Mouse (Mus musculus) intestine, embryonic 15.5 days (tissue): Measurements from ENCODE around the gene Lrpprc. TPM values are rescaled to one million over a fixed set of nuclear protein-coding genes. Genes with fewer than 3 reads are reported as not detected.

Experiments
- ATAC-seq: fragments of 200-750 bp; cut with Nextera tagmentation; 2 replicates; pipeline ENCODE4 v1.8.0; 2017; ENCODE audit warnings: moderate TSS enrichment, moderate library complexity
- H3K27ac ChIP-seq: fragments of 300-500 bp; sonication (generic); 2 replicates; pipeline ENCODE4 v1.5.1; 2015; ENCODE audit warnings: mild to moderate bottlenecking, inconsistent platforms
- H3K27me3 ChIP-seq: fragments of 300-500 bp; sonication (generic); replicated peaks from 2 replicates; pipeline ENCODE4 v1.6.1; 2015; ENCODE audit warnings: inconsistent platforms
- H3K36me3 ChIP-seq: fragments of 300-500 bp; sonication (generic); 2 replicates; pipeline ENCODE4 v1.6.1; 2015; ENCODE audit warnings: inconsistent platforms
- H3K4me1 ChIP-seq: fragments of 300-500 bp; sonication (generic); replicated peaks from 2 replicates; pipeline ENCODE4 v1.6.1; 2015; ENCODE audit warnings: inconsistent platforms
- H3K4me2 ChIP-seq: fragments of 300-500 bp; sonication (generic); replicated peaks from 2 replicates; pipeline ENCODE4 v1.6.1; 2015; ENCODE audit warnings: mild to moderate bottlenecking, inconsistent platforms
- H3K4me3 ChIP-seq: fragments of 300-500 bp; sonication (generic); replicated peaks from 2 replicates; pipeline ENCODE4 v1.5.1; 2015; ENCODE audit warnings: inconsistent platforms
- H3K9ac ChIP-seq: fragments of 300-500 bp; sonication (generic); 2 replicates; pipeline ENCODE4 v1.6.1; 2015; ENCODE audit warnings: inconsistent platforms
- H3K9me3 ChIP-seq: fragments of 300-500 bp; sonication (generic); 2 replicates; pipeline ENCODE4 v1.6.1; 2016; ENCODE audit warnings: inconsistent platforms
- WGBS: fragments of 180-500 bp; shearing (Covaris S2); methylation state at CpG from one replicate; pipeline ENCODE4 v1.1.7; 2015; 5-methylcytosine and 5-hydroxymethylcytosine counted together
- polyA plus RNA-seq: library from polyadenylated mRNA; unstranded; fragments of >200 nt; fragmentation: Nextera tagmentation; extraction: Ambion mirVana; gene quantifications from 2 replicates; pipeline ENCODE4 v1.2.1, GENCODE M21; 2015

Gene Lrpprc
- polyA plus RNA-seq, 1 experiment from 2014 or later: 57.0 TPM

- Histone ChIP-seq H3K4me1 (no peaks in the 10 kb centered on the region), H3K4me2 (no peak overlapping the region), H3K27me3 (no peaks in the 10 kb centered on the region), H3K9ac (no peak overlapping the region), H3K9me3 (no peaks in the 10 kb centered on the region), H3K4me3 (no peak overlapping the region), H3K27ac (no peak overlapping the region; the same call in 1 of the 2 replicates), H3K36me3 (peaks cover 15% of the 10 kb centered on the region; the same call in 1 of the 2 replicates)
- WGBS: 71% methylated on average over 7 of the region's 7 CpGs
- ATAC-seq: no peak
Observed at GRCm38 (mm10) chr17:84708818-84709217, 81.8 kb downstream of the Lrpprc start.

- Histone ChIP-seq H3K4me1 (no peaks in the 10 kb centered on the region), H3K4me2 (no peak overlapping the region), H3K4me3 (no peak overlapping the region), H3K27me3 (no peaks in the 10 kb centered on the region), H3K9ac (no peak overlapping the region), H3K9me3 (no peaks in the 10 kb centered on the region), H3K27ac (no peak overlapping the region), H3K36me3 (peaks cover 15% of the 10 kb centered on the region; the same call in 1 of the 2 replicates)
- no peak for ATAC-seq
- WGBS: 67% methylated on average over 4 of the region's 4 CpGs
Observed at GRCm38 (mm10) chr17:84707407-84707806, 83.2 kb downstream of the Lrpprc start.

DNA sequence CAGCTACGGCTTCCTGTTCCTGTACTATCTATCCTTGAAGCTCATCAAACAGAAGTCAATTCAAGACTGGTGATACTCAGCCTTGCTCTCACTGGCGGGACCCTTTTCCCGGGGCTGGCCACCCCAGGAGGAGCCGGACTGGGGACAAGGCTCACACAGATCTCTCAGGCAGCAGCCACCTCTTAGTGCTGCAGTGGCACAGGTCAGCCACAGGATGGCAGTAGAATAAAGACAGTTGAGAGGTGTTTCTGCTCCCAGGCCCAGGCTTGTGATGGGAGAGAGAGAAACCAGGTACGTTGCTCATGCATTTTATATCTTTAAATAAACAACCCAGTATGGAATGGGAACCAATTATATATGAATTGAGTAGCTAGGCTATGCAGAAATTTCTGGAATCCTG lies 91.9 kb downstream of the Lrpprc start:
- H3K9ac ChIP-seq: no peak overlapping the region
- no peaks in the 10 kb centered on the region for H3K9me3 ChIP-seq
- no peak overlapping the region for H3K4me2 ChIP-seq
- no peak overlapping the region for H3K4me3 ChIP-seq
- 26% methylated on average over 5 of the region's 5 CpGs for WGBS
- peak; percentile 70 for ATAC-seq
- H3K4me1 ChIP-seq: peaks cover 11% of the 10 kb centered on the region; the same call in 1 of the 2 replicates
- no peaks in the 10 kb centered on the region for H3K27me3 ChIP-seq
- H3K36me3 ChIP-seq: no peaks in the 10 kb centered on the region
- H3K27ac ChIP-seq: no peak overlapping the region

DNA sequence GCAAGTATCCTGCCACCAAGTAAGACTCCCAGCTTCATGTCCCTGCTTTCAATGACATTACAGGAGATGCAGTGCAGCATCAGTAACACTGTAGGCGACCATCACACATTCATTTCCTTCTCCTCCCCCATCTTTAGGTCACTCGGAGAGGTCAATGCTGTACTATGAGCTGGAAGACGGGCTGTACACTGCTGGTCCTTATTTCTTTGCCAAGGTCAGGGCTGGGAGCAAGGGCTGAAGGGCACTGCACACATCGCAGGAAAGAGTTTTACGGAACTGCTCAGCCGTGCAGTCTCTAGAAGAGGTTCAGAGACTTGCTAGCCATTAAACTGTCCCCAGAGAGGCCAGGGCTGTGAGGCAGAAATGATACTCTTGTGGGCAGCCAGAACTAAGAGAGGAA lies 94.1 kb downstream of the Lrpprc start:
- WGBS: 68% methylated on average over 6 of the region's 6 CpGs
- peaks cover 6% of the 10 kb centered on the region; the same call in 1 of the 2 replicates for H3K4me1 ChIP-seq
- H3K36me3 ChIP-seq: no peaks in the 10 kb centered on the region
- no peaks in the 10 kb centered on the region for H3K9me3 ChIP-seq
- no peak overlapping the region for H3K27ac ChIP-seq
- H3K9ac ChIP-seq: no peak overlapping the region
- no peaks in the 10 kb centered on the region for H3K27me3 ChIP-seq
- ATAC-seq: no peak
- H3K4me3 ChIP-seq: no peak overlapping the region
- no peak overlapping the region for H3K4me2 ChIP-seq

DNA sequence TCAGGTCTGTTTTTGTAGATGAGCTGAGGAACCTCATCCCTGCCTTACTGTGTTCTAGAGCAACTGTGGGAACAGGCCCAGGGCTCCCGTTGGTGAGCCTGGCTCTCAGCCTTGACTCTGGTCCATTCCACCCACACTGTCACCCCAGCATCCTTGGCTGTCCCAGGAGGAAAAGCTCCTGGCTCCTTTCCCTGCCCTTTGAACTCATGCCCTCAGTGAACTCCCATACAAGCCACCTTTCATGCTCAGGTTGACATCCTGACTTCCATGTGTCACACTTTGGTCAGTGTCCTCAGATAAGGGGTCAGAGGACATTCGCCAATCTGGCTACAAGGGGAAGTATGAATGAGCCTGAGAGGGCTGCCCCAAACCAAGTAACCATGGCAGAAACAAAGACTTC lies 96.8 kb downstream of the Lrpprc start:
- Histone ChIP-seq H3K4me2 (no peak overlapping the region), H3K4me1 (no peaks in the 10 kb centered on the region; the same call in 1 of the 2 replicates), H3K9me3 (no peaks in the 10 kb centered on the region), H3K27ac (no peak overlapping the region), H3K9ac (no peak overlapping the region), H3K4me3 (no peak overlapping the region), H3K27me3 (no peaks in the 10 kb centered on the region), H3K36me3 (no peaks in the 10 kb centered on the region)
- WGBS: 88% methylated on average over 2 of the region's 2 CpGs
- no peak for ATAC-seq

- Histone ChIP-seq H3K4me3 (no peak overlapping the region), H3K27ac (no peak overlapping the region), H3K4me1 (no peaks in the 10 kb centered on the region; the same call in 1 of the 2 replicates), H3K9ac (no peak overlapping the region), H3K4me2 (no peak overlapping the region), H3K36me3 (no peaks in the 10 kb centered on the region), H3K9me3 (no peaks in the 10 kb centered on the region), H3K27me3 (no peaks in the 10 kb centered on the region)
- 59% methylated on average over 5 of the region's 5 CpGs for WGBS
- no peak for ATAC-seq
Observed at GRCm38 (mm10) chr17:84690111-84690510, 100.5 kb downstream of the Lrpprc start.

GRCm38 (mm10) chr17:84689316-84689715 lies 101.3 kb downstream of the Lrpprc start:
- Histone ChIP-seq H3K9ac (no peak overlapping the region), H3K4me2 (no peak overlapping the region), H3K27me3 (no peaks in the 10 kb centered on the region), H3K27ac (no peak overlapping the region), H3K9me3 (no peaks in the 10 kb centered on the region), H3K4me1 (peaks cover 3% of the 10 kb centered on the region; the same call in 1 of the 2 replicates), H3K4me3 (no peak overlapping the region), H3K36me3 (no peaks in the 10 kb centered on the region)
- peak; percentile 72 for ATAC-seq
- WGBS: 53% methylated on average over 5 of the region's 5 CpGs

DNA sequence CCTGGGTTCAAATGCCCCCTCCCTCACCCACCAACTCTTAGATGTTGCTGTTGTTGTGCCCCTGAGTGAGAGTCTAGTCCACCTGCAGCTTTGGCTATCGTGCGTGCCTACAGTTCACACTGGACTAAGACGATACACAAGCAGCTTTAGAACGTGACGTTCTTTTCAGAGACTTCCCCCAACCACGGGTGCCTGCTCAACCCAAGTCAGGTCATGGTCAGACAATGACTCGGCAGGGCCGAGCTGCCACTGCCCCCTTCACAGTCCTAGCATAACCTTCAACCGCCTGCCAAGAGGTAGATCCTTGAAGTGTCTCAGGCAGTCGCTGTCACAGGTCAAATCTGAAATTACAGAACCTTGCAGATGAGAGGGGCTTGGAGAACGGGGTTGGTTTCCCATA lies 101.8 kb downstream of the Lrpprc start:
- Histone ChIP-seq H3K4me1 (peaks cover 6% of the 10 kb centered on the region; the same call in 1 of the 2 replicates), H3K9me3 (no peaks in the 10 kb centered on the region), H3K36me3 (no peaks in the 10 kb centered on the region), H3K27ac (no peak overlapping the region), H3K4me2 (no peak overlapping the region), H3K4me3 (no peak overlapping the region), H3K9ac (no peak overlapping the region), H3K27me3 (no peaks in the 10 kb centered on the region)
- ATAC-seq: peak; percentile 19; the same call in 1 of the 2 replicates
- 88% methylated on average over 11 of the region's 11 CpGs for WGBS

- 52% methylated on average over 5 of the region's 5 CpGs for WGBS
- Histone ChIP-seq H3K4me2 (no peak overlapping the region), H3K9ac (no peak overlapping the region), H3K9me3 (no peaks in the 10 kb centered on the region), H3K4me1 (peaks cover 6% of the 10 kb centered on the region), H3K36me3 (no peaks in the 10 kb centered on the region), H3K27ac (no peak overlapping the region), H3K27me3 (no peaks in the 10 kb centered on the region), H3K4me3 (no peak overlapping the region)
- ATAC-seq: no peak
Observed at GRCm38 (mm10) chr17:84687994-84688393, 102.6 kb downstream of the Lrpprc start.

DNA sequence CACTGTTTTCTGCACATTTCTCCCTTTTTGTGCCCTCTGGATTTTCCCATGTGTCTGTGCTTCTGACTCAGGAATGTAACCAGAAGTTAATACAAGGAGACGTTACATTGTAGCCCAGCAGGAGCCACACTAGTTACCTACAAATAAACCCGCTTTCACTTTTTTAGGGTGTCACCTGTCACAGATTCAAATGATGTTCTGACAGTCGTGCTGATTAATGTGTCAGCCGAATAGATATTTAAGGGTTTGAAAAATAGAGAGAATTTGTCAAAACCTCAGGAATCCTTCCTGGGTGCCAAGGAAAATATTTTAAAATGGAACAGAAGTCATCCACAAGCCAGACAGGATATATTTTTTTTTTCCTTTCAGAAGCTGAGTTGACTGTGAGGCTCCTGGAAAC lies 105.3 kb downstream of the Lrpprc start:
- Histone ChIP-seq H3K36me3 (no peaks in the 10 kb centered on the region), H3K9ac (no peak overlapping the region), H3K4me3 (no peak overlapping the region), H3K27me3 (no peaks in the 10 kb centered on the region), H3K27ac (no peak overlapping the region), H3K4me2 (no peak overlapping the region), H3K9me3 (no peaks in the 10 kb centered on the region), H3K4me1 (peaks cover 9% of the 10 kb centered on the region)
- ATAC-seq: no peak
- 77% methylated on average over 4 of the region's 4 CpGs for WGBS

- no peak for ATAC-seq
- H3K27ac ChIP-seq: no peak overlapping the region
- H3K36me3 ChIP-seq: no peaks in the 10 kb centered on the region
- peaks cover 9% of the 10 kb centered on the region for H3K4me1 ChIP-seq
- H3K9ac ChIP-seq: no peak overlapping the region
- H3K4me3 ChIP-seq: no peak overlapping the region
- no peak overlapping the region for H3K4me2 ChIP-seq
- H3K9me3 ChIP-seq: no peaks in the 10 kb centered on the region
- H3K27me3 ChIP-seq: no peaks in the 10 kb centered on the region
- 42% methylated on average over 6 of the region's 6 CpGs for WGBS
Observed at GRCm38 (mm10) chr17:84684284-84684683, 106.3 kb downstream of the Lrpprc start.

- WGBS: 66% methylated on average over 18 of the region's 18 CpGs
- Histone ChIP-seq H3K4me1 (peaks cover 9% of the 10 kb centered on the region), H3K27me3 (no peaks in the 10 kb centered on the region), H3K9ac (no peak within 1 kb of the TSS), H3K27ac (no peak within 1 kb of the TSS), H3K4me3 (no peak within 1 kb of the TSS), H3K9me3 (no peaks in the 10 kb centered on the region), H3K4me2 (no peak within 1 kb of the TSS), H3K36me3 (no peaks in the 10 kb centered on the region)
- ATAC-seq: peak; percentile 61
Observed at GRCm38 (mm10) chr17:84682734-84683717, 107.6 kb downstream of the Lrpprc start, which contains the start of gene Abcg5. TSS of gene Abcg5 (minus strand) at chr17:84683011.
